Mouse (Mus musculus) heart, embryonic 11.5 days (tissue): ENCODE data around the gene AW549877. TPM values are rescaled to one million over a fixed set of nuclear protein-coding genes. Genes with fewer than 3 reads are reported as not detected.

Experiments
- ATAC-seq: fragments of 200-750 bp; cut with Nextera tagmentation; replicated peaks from 2 replicates; pipeline ENCODE4 v1.8.0; 2017; ENCODE audit warnings: moderate library complexity; ENCODE audit not compliant: insufficient number of reproducible peaks, low FRiP score, low TSS enrichment
- H3K27ac ChIP-seq: fragments of 300-500 bp; sonication (generic); 2 replicates; pipeline ENCODE4 v1.5.1; 2014; ENCODE audit warnings: mild to moderate bottlenecking, low read depth, low read length
- H3K27me3 ChIP-seq: fragments of 300-500 bp; sonication (generic); 2 replicates; pipeline ENCODE4 v1.6.1; 2014; ENCODE audit warnings: mild to moderate bottlenecking, low read length, mixed read lengths; ENCODE audit not compliant: control insufficient read depth, insufficient read depth
- H3K36me3 ChIP-seq: fragments of 300-500 bp; sonication (generic); 2 replicates; pipeline ENCODE4 v1.6.1; 2014; ENCODE audit warnings: mild to moderate bottlenecking, low read length, moderate library complexity, mixed read lengths; ENCODE audit not compliant: control insufficient read depth, insufficient read depth
- H3K4me1 ChIP-seq: fragments of 300-500 bp; sonication (generic); 2 replicates; pipeline ENCODE4 v1.6.1; 2014; ENCODE audit warnings: low read length; ENCODE audit not compliant: control insufficient read depth, insufficient read depth
- H3K4me2 ChIP-seq: fragments of 300-500 bp; sonication (generic); 2 replicates; pipeline ENCODE4 v1.6.1; 2014; ENCODE audit warnings: mild to moderate bottlenecking, moderate library complexity
- H3K4me3 ChIP-seq: fragments of 300-500 bp; sonication (generic); 2 replicates; pipeline ENCODE4 v1.5.1; 2014; ENCODE audit warnings: low read depth, low read length
- H3K9ac ChIP-seq: fragments of 300-500 bp; sonication (generic); 2 replicates; pipeline ENCODE4 v1.6.1; 2014; ENCODE audit warnings: mild to moderate bottlenecking, low read depth, low read length, moderate library complexity
- H3K9me3 ChIP-seq: fragments of 300-500 bp; sonication (generic); replicated peaks from 2 replicates; pipeline ENCODE4 v1.6.1; 2016; ENCODE audit warnings: low read length; ENCODE audit not compliant: control insufficient read depth
- WGBS: fragments of 180-500 bp; shearing (Covaris S2); extraction: QIAGEN DNeasy Blood & Tissue Kit; methylation state at CpG from one replicate; pipeline ENCODE4 v1.1.7; 2014; ENCODE audit not compliant: insufficient replicate concordance; 5-methylcytosine and 5-hydroxymethylcytosine counted together
- polyA plus RNA-seq: library from polyadenylated mRNA; unstranded; fragments of >200 nt; fragmentation: Nextera tagmentation; extraction: Ambion mirVana; gene quantifications from 2 replicates; pipeline ENCODE4 v1.2.1, GENCODE M21; 2014

The AW549877 gene
- polyA plus RNA-seq, 1 experiment from 2014 or later = 36.7 TPM

DNA sequence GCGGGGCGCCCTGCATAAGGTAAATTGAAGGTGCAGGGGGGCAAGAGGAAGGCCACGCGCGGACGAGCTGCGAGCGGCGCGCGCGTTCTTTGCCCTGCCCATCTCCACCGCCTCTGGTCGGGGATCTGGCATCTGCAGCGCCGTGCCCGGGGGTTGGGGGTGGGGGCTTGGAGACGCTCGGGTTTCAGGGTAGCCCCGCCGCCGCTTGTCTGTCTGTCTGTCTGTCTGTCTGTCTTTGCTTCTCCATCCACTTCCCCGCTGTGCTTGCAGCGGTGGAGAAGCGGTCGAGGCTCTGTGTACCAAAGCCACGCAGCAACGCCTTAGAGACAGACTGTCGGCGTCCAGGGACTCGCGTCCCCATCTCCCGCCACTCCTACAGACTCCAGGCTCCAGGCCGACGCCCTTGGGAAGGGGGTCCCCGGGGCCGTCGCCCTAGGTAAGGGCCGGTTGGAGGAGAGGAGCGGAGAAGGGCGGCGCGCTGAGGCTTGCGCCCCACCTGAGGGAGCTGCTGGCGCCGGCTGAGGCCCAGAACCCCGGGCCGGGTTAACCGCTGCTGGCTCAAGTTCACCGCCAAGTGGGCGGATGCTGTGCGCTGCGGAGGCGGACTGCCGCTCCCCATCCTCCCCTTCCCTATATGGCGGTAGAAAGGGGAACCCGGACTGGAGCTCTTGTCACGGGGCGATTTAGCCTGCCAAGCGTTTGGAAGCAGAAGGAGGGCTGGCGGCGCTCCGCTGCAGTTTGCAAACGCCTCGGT lies 31.5 kb upstream of the AW549877 start:
- WGBS = under 1% methylated on average over 64 of the region's 65 CpGs
- peak overlapping the region; percentile 90 for H3K9ac ChIP-seq
- H3K9me3 ChIP-seq = no peaks in the 10 kb centered on the region
- H3K4me2 ChIP-seq = peak overlapping the region; percentile 78
- H3K27ac ChIP-seq = peak overlapping the region; percentile 99
- ATAC-seq = peak; percentile 78
- H3K27me3 ChIP-seq = no peaks in the 10 kb centered on the region
- H3K36me3 ChIP-seq = no peaks in the 10 kb centered on the region
- peaks cover 19% of the 10 kb centered on the region for H3K4me1 ChIP-seq
- peak overlapping the region; percentile 81 for H3K4me3 ChIP-seq

DNA sequence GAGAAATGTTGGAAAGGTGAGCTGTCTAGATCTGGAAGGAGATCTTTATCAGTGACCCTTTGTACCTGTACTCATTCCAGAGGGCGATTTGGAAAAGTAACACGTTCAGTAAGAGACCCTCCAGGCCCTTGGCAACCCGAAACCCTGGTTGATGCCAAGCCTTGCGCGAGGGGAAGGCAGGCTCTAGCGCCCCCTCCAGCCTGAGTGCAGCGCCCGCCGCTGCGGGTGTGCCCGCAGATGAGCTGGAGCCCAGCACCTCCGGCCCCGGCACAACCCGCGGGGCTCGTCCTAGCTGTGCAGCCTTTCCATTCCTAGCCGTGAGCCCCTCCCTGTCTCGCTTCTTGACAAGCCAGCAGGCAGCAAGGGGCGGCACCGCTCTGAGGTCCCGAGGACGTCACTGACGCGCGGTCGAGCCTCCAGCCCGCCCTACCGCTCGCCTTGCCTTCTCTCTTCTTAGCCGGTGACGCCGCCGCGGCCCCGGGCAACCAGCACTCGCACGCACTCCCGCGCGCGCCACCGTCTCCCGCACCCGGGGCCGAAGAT lies 30.8 kb upstream of the AW549877 start, which contains the start of gene Oxct1:
TSS of gene Oxct1 (plus strand) at position 153 of the 543 bp plus-strand sequence.
- Histone ChIP-seq H3K27ac (peak within 1 kb of the TSS; percentile 99), H3K4me3 (peak within 1 kb of the TSS; percentile 81), H3K36me3 (no peaks in the 10 kb centered on the region), H3K9me3 (no peaks in the 10 kb centered on the region), H3K4me1 (peaks cover 13% of the 10 kb centered on the region), H3K9ac (peak within 1 kb of the TSS; percentile 90), H3K4me2 (peak within 1 kb of the TSS; percentile 78), H3K27me3 (no peaks in the 10 kb centered on the region)
- peak; percentile 93 for ATAC-seq
- under 1% methylated on average over 44 of the region's 45 CpGs for WGBS

DNA sequence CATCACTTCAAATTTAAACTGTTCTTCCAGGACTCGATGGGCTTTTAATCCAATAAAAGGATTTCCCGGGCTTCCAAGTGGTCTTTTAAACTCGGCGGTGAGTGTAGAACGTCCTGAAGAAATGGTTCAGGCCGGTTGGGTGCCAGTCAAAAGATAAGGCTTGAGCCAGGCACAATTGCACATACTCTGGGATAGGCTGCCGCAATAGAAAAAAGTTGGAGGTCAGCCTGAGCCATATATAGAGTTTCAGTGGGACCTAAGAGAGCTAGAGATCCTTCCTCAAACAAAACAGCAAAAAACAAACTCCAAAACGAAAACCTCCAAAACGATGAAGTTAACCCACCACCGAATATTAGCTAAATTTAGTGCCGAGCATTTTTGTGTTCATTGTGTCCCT lies 30.0 kb upstream of the AW549877 start:
- no peak for ATAC-seq
- Histone ChIP-seq H3K4me2 (peak overlapping the region; percentile 78; the same call in 1 of the 2 replicates), H3K27ac (peak overlapping the region; percentile 99; the same call in 1 of the 2 replicates), H3K9me3 (no peaks in the 10 kb centered on the region), H3K4me3 (0 out of 2 replicates have a peak overlapping the region, but pooled peaks have one; percentile 81), H3K9ac (no peak overlapping the region), H3K36me3 (no peaks in the 10 kb centered on the region), H3K27me3 (no peaks in the 10 kb centered on the region), H3K4me1 (peaks cover 13% of the 10 kb centered on the region; the same call in 1 of the 2 replicates)
- WGBS = 51% methylated on average over 11 of the region's 11 CpGs

DNA sequence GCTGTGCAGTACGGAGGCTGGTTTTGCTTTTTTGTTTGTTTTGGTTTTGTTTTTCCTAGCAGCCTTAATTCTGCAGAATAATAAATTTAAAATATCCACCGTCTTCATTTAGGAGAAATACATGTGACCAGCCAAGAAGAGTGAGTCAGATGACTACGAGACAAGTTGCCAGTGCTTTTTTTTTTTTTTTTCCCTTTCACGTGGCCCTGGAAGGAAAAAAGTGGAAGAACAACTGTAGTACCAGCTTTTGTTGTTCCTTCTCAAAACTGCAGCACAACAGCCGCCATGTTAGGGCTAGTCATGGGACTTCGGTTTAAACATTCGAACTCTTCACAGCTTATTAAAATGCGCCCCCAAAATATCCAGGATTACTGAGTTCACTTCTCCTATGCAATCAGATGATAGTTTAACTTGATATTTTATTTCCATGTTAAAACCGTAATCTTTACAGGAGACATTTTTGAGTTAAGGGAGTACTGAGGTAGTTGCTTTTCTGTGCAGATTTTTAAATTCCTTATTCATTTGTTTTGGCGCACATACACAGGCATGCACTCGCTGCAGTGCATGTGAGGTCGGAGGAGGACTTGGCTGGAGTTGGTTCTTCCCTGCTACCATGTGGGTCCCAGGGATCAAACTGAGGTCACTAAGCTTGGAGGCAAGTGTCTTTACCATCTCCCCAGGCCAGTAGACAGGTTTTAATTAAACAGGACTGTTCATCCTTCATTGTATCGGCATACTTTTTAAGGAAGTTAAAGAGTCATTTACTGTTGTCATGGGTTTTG lies 29.4 kb upstream of the AW549877 start:
- Histone ChIP-seq H3K27ac (no peak overlapping the region), H3K4me1 (peaks cover 13% of the 10 kb centered on the region; the same call in 1 of the 2 replicates), H3K4me2 (peak overlapping the region; percentile 78; the same call in 1 of the 2 replicates), H3K9ac (no peak overlapping the region), H3K4me3 (no peak overlapping the region), H3K36me3 (no peaks in the 10 kb centered on the region), H3K27me3 (no peaks in the 10 kb centered on the region), H3K9me3 (no peaks in the 10 kb centered on the region)
- ATAC-seq = no peak
- 77% methylated on average over 13 of the region's 13 CpGs for WGBS

DNA sequence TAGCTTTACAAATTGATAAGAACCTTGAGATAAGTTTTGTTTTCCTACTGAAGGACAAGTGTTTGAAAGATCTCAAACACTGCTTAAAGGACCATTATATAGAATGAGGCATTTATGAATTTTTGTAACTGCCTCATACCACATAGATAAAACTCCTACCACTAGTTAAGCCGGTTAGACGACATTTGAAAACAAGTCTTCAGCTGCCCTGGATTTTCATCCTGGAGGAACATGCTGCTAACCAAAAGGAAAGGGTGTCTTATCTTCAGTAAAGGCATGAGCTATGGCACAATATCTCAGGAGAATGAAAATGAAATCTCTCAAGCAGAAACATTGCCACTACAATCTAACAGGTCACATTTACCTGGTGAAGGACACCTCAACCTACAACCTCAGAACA lies 28.2 kb upstream of the AW549877 start:
- H3K9me3 ChIP-seq = no peaks in the 10 kb centered on the region
- ATAC-seq = no peak
- H3K27ac ChIP-seq = no peak overlapping the region

DNA sequence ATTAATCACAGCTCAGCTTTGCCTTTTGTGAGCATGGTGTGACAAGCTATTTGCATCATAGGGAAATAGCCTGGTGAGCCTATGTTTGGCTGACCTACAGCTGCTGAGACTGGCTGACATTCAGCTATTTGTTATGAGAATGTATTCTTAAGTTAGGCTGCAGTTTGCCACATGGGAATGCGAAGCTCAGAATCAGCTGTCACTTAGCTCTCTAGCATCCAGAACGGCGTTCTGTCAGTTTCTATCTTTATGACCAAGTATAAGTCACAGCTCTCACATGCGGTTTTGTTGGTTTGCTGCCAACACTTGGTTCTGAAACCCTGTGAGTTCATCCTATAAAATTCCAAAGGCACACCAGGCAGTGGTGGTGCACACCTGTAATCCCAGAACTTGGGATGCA lies 25.2 kb upstream of the AW549877 start:
- WGBS = 72% methylated on average over 4 of the region's 4 CpGs
- Histone ChIP-seq H3K9ac (no peak overlapping the region), H3K4me1 (peaks cover 4% of the 10 kb centered on the region; the same call in 1 of the 2 replicates), H3K4me3 (no peak overlapping the region), H3K27me3 (no peaks in the 10 kb centered on the region), H3K36me3 (no peaks in the 10 kb centered on the region), H3K27ac (no peak overlapping the region), H3K9me3 (no peaks in the 10 kb centered on the region), H3K4me2 (no peak overlapping the region)
- no peak for ATAC-seq

More for the DNA sequence above, 28.2 kb upstream of the AW549877 start:
- no peaks in the 10 kb centered on the region for H3K27me3 ChIP-seq
- H3K9ac ChIP-seq = no peak overlapping the region
- no peaks in the 10 kb centered on the region for H3K36me3 ChIP-seq
- peaks cover 13% of the 10 kb centered on the region; the same call in 1 of the 2 replicates for H3K4me1 ChIP-seq
- WGBS = 84% methylated on average over 2 of the region's 2 CpGs
- H3K4me2 ChIP-seq = no peak overlapping the region
- H3K4me3 ChIP-seq = no peak overlapping the region

DNA sequence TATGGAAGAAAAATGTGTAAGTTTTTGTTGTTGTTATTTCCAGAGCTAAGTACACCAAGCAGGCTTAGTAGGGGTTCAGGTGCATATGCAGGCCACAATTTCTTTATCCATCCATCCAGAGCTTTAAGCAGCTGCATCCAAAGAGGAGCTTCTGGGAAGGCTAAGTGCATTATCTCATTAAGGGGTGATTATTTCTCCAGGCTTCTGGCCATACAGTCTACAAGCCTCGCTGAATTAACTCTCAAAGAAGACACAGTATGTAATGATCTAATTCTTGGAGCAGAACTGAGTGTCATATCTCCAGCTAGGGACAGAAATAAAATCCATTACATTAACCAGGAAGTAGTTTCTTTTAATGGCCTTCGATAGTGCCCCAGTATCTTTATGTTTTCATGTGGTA lies 18.3 kb upstream of the AW549877 start:
- H3K9ac ChIP-seq = no peak overlapping the region
- no peaks in the 10 kb centered on the region for H3K9me3 ChIP-seq
- H3K27ac ChIP-seq = no peak overlapping the region
- no peak for ATAC-seq
- H3K36me3 ChIP-seq = no peaks in the 10 kb centered on the region
- H3K4me3 ChIP-seq = no peak overlapping the region
- H3K4me2 ChIP-seq = no peak overlapping the region
- no peaks in the 10 kb centered on the region for H3K27me3 ChIP-seq
- WGBS = 72% methylated on average over 2 of the region's 2 CpGs
- H3K4me1 ChIP-seq = no peaks in the 10 kb centered on the region

DNA sequence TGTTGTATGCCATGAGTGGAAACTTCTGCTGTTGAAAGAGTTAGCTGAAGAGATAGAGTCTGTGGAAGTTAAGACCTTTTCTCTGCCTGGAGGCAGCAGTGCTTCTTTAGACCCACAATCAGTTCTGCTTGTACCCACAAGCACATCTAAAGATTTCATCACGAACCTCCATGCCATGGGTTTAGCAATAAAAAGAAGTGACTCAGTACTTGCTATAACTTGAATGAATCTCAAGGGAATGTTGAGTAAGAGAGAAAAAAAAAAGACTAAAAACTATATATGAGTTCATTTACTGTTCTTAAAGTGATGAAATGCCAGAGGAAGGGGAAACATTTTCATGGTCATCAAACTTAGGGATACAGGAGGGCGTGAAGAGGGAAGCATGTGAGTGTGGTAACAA lies 5.0 kb upstream of the AW549877 start:
- WGBS = 81% methylated on average over 2 of the region's 2 CpGs
- no peak for ATAC-seq
- peaks cover 5% of the 10 kb centered on the region; the same call in 1 of the 2 replicates for H3K9me3 ChIP-seq
- H3K4me3 ChIP-seq = no peak overlapping the region
- H3K27me3 ChIP-seq = no peaks in the 10 kb centered on the region
- H3K4me2 ChIP-seq = no peak overlapping the region
- H3K36me3 ChIP-seq = no peaks in the 10 kb centered on the region
- no peaks in the 10 kb centered on the region for H3K4me1 ChIP-seq
- no peak overlapping the region for H3K9ac ChIP-seq
- H3K27ac ChIP-seq = no peak overlapping the region
